Mouse (Mus musculus): ENCODE measurements around the gene 2010300C02Rik. TPM values are rescaled to one million over a fixed set of nuclear protein-coding genes. Genes with fewer than 3 reads are reported as not detected.

Gene 2010300C02Rik
- polyA plus RNA-seq, 2 experiments: 3.7 to 4.1 TPM

DNA sequence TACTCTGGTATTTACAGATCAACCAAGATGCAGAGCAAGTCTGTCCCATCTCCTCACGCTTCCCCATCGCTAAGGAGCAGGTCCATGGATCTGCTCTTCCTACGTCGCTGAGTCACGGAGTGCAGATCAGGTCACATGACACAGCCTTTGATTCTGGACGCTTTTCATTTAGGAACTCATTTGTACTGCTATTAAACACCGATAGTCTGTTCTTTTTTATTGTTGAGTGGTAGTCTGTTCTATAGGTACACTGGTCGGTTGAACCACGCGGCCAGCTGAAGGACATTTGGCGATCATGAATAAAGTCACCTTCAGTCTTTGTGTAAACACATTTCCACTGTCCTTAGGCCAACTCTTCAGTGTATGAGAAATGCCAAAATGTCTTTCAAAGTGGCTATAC is 78.5 kb downstream of the 2010300C02Rik start:
- Histone ChIP-seq H3K36me3 (ENCODE audit: control insufficient read depth, insufficient read depth, low read length) (no peaks in the 10 kb centered on the region), H3K9me3 (ENCODE audit: control insufficient read depth, low read length) (no peaks in the 10 kb centered on the region), H3K4me1 (ENCODE audit: control insufficient read depth, insufficient read depth, low read length) (peaks cover 5% of the 10 kb centered on the region; the same call in 1 of the 2 replicates), H3K4me2 (replicated peaks; ENCODE audit: low read depth, low read length, severe bottlenecking) (no peak overlapping the region), H3K27ac (replicated peaks; ENCODE audit: low read depth, low read length) (no peak overlapping the region), H3K27me3 (ENCODE audit: control insufficient read depth, insufficient read depth, low read length) (no peaks in the 10 kb centered on the region), H3K4me3 (replicated peaks; ENCODE audit: low read length) (no peak overlapping the region), H3K9ac (ENCODE audit: low read depth, low read length, severe bottlenecking) (no peak overlapping the region)
- TF ChIP-seq POLR2A (IDR thresholded peaks at IDR 0.05; ENCODE audit: borderline replicate concordance, extremely low read depth, insufficient read depth, insufficient read length): no peak
- ATAC-seq (ENCODE audit: low FRiP score, low read depth) (no peak), DNase-seq (ENCODE audit: low spot score) (no peak)
- 84% methylated on average over 11 of the region's 11 CpGs for WGBS

DNA sequence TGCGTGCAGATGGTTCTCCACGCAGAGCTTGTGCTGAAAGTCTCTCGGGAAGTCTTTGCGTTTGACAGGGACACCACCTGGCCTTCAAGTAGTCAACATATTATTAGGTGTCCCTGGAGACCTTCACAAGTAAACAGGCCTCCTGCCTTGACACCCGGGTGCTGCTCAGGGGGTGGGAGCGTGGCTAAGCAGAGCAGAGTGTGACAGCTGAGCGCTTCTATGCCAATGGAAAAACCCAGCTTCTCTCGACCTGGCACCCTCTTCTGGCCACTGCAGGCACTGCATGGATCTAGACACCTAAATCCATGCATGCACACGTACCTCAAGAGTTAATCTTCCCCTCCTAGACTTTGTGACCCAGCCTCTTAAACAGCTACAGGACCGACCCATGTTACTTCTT is 80.8 kb downstream of the 2010300C02Rik start:
- H3K4me3 ChIP-seq (replicated peaks; ENCODE audit: low read length): no peak overlapping the region
- peak overlapping the region; percentile 24; the same call in 1 of the 2 replicates for H3K4me2 ChIP-seq (replicated peaks; ENCODE audit: low read depth, low read length, severe bottlenecking)
- TF ChIP-seq POLR2A (IDR thresholded peaks at IDR 0.05; ENCODE audit: borderline replicate concordance, extremely low read depth, insufficient read depth, insufficient read length): no peak
- H3K9ac ChIP-seq (ENCODE audit: low read depth, low read length, severe bottlenecking): no peak overlapping the region
- no peaks in the 10 kb centered on the region for H3K27me3 ChIP-seq (ENCODE audit: control insufficient read depth, insufficient read depth, low read length)
- H3K4me1 ChIP-seq (ENCODE audit: control insufficient read depth, insufficient read depth, low read length): peaks cover 5% of the 10 kb centered on the region; the same call in 1 of the 2 replicates
- no peaks in the 10 kb centered on the region for H3K36me3 ChIP-seq (ENCODE audit: control insufficient read depth, insufficient read depth, low read length)
- H3K27ac ChIP-seq (replicated peaks; ENCODE audit: low read depth, low read length): no peak overlapping the region
- ATAC-seq (ENCODE audit: low FRiP score, low read depth) (no peak; the same call in 1 of the 2 replicates), DNase-seq (ENCODE audit: low spot score) (peak; percentile 78)
- no peaks in the 10 kb centered on the region for H3K9me3 ChIP-seq (ENCODE audit: control insufficient read depth, low read length)
- WGBS: 12% methylated on average over 10 of the region's 10 CpGs

- H3K27ac ChIP-seq (replicated peaks; ENCODE audit: low read depth, low read length): no peak overlapping the region
- no peak overlapping the region for H3K4me3 ChIP-seq (replicated peaks; ENCODE audit: low read length)
- peaks cover 5% of the 10 kb centered on the region; the same call in 1 of the 2 replicates for H3K4me1 ChIP-seq (ENCODE audit: control insufficient read depth, insufficient read depth, low read length)
- 83% methylated on average over 9 of the region's 9 CpGs for WGBS
- H3K9me3 ChIP-seq (ENCODE audit: control insufficient read depth, low read length): no peaks in the 10 kb centered on the region
- DNase-seq (ENCODE audit: low spot score) (no peak), ATAC-seq (ENCODE audit: low FRiP score, low read depth) (no peak)
- no peaks in the 10 kb centered on the region for H3K27me3 ChIP-seq (ENCODE audit: control insufficient read depth, insufficient read depth, low read length)
- H3K9ac ChIP-seq (ENCODE audit: low read depth, low read length, severe bottlenecking): no peak overlapping the region
- H3K36me3 ChIP-seq (ENCODE audit: control insufficient read depth, insufficient read depth, low read length): no peaks in the 10 kb centered on the region
- H3K4me2 ChIP-seq (replicated peaks; ENCODE audit: low read depth, low read length, severe bottlenecking): 0 out of 2 replicates have a peak overlapping the region, but pooled peaks have one; percentile 24
- no peak for TF ChIP-seq POLR2A (IDR thresholded peaks at IDR 0.05; ENCODE audit: borderline replicate concordance, extremely low read depth, insufficient read depth, insufficient read length)
These were observed 81.3 kb downstream of the 2010300C02Rik start for GRCm38 (mm10) chr1:37638560-37638959.

DNA sequence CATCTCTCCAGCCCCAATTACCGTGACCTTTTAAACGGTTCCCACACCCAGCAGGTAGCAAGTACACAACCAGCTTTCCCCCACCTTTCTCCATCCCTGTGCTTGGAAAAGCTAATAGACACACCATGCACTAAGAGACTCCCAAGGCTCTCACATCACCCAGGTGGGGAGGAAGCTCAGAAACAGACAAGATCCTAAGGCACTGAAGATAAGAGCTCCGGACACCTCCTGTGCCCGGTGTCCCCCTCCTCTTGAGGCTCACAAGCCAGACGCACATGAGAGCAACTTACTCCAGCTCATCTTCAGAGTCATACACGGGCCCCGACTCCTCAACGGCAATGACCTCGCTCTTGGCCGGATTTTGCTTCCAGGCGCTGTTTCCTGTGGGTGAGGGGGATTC is 82.3 kb downstream of the 2010300C02Rik start:
- 70% methylated on average over 11 of the region's 11 CpGs for WGBS
- TF ChIP-seq POLR2A (IDR thresholded peaks at IDR 0.05; ENCODE audit: borderline replicate concordance, extremely low read depth, insufficient read depth, insufficient read length): no peak

GRCm38 (mm10) chr1:37636824-37637223 is 83.1 kb downstream of the 2010300C02Rik start:
- TF ChIP-seq POLR2A (IDR thresholded peaks at IDR 0.05; ENCODE audit: borderline replicate concordance, extremely low read depth, insufficient read depth, insufficient read length): no peak
- ATAC-seq (ENCODE audit: low FRiP score, low read depth): no peak
- H3K9ac ChIP-seq (ENCODE audit: low read depth, low read length, severe bottlenecking): no peak overlapping the region
- no peak overlapping the region for H3K27ac ChIP-seq (replicated peaks; ENCODE audit: low read depth, low read length)
- H3K4me2 ChIP-seq (replicated peaks; ENCODE audit: low read depth, low read length, severe bottlenecking): no peak overlapping the region
- peaks cover 5% of the 10 kb centered on the region; the same call in 1 of the 2 replicates for H3K4me1 ChIP-seq (ENCODE audit: control insufficient read depth, insufficient read depth, low read length)
- no peaks in the 10 kb centered on the region for H3K36me3 ChIP-seq (ENCODE audit: control insufficient read depth, insufficient read depth, low read length)
- H3K27me3 ChIP-seq (ENCODE audit: control insufficient read depth, insufficient read depth, low read length): no peaks in the 10 kb centered on the region
- no peak for DNase-seq (ENCODE audit: low spot score)
- WGBS: 78% methylated on average over 5 of the region's 5 CpGs
- no peak overlapping the region for H3K4me3 ChIP-seq (replicated peaks; ENCODE audit: low read length)
- H3K9me3 ChIP-seq (ENCODE audit: control insufficient read depth, low read length): no peaks in the 10 kb centered on the region

More for the DNA sequence above, 82.3 kb downstream of the 2010300C02Rik start:
- ATAC-seq (ENCODE audit: low FRiP score, low read depth) (no peak), DNase-seq (ENCODE audit: low spot score) (no peak)
- Histone ChIP-seq H3K9me3 (ENCODE audit: control insufficient read depth, low read length) (no peaks in the 10 kb centered on the region), H3K4me3 (replicated peaks; ENCODE audit: low read length) (no peak overlapping the region), H3K36me3 (ENCODE audit: control insufficient read depth, insufficient read depth, low read length) (no peaks in the 10 kb centered on the region), H3K27me3 (ENCODE audit: control insufficient read depth, insufficient read depth, low read length) (no peaks in the 10 kb centered on the region), H3K4me1 (ENCODE audit: control insufficient read depth, insufficient read depth, low read length) (peaks cover 5% of the 10 kb centered on the region; the same call in 1 of the 2 replicates), H3K9ac (ENCODE audit: low read depth, low read length, severe bottlenecking) (no peak overlapping the region), H3K27ac (replicated peaks; ENCODE audit: low read depth, low read length) (no peak overlapping the region), H3K4me2 (replicated peaks; ENCODE audit: low read depth, low read length, severe bottlenecking) (no peak overlapping the region)
